Mouse (Mus musculus): ENCODE data around the gene Slc37a1. TPM values are rescaled to one million over a fixed set of nuclear protein-coding genes. Genes with fewer than 3 reads are reported as not detected.

The Slc37a1 gene
- total and polyA plus RNA-seq, 2 experiments = 1.4 to 4.7 TPM

- no peak for DNase-seq (ENCODE audit: extremely low read depth, low read depth, low spot score)
- WGBS = 68% methylated on average over 3 of the region's 3 CpGs
- H3K27ac ChIP-seq (replicated peaks; ENCODE audit: insufficient read depth, low read depth, low read length) = no peak overlapping the region
Measured at GRCm38 (mm10) chr17:31265171-31265572, 21.4 kb upstream of the Slc37a1 start.

GRCm38 (mm10) chr17:31265831-31266230 lies 20.8 kb upstream of the Slc37a1 start:
- no peak overlapping the region for H3K27ac ChIP-seq (replicated peaks; ENCODE audit: insufficient read depth, low read depth, low read length)
- H3K36me3 ChIP-seq (ENCODE audit: control insufficient read depth, insufficient read depth, low read length) = no peaks in the 10 kb centered on the region
- H3K79me2 ChIP-seq (ENCODE audit: control insufficient read depth, insufficient read depth, low read length) = no peaks in the 10 kb centered on the region
- H3K27me3 ChIP-seq (ENCODE audit: control insufficient read depth, insufficient read depth, low read length) = no peaks in the 10 kb centered on the region
- DNase-seq (ENCODE audit: extremely low read depth, low read depth, low spot score) = no peak
- TF ChIP-seq CTCF (IDR thresholded peaks at IDR 0.05; ENCODE audit: low read depth, low read length) = no peak
- 91% methylated on average over 9 of the region's 9 CpGs for WGBS
- peaks cover 7% of the 10 kb centered on the region for H3K4me1 ChIP-seq (ENCODE audit: control insufficient read depth, insufficient read depth, low read length)
- no peak overlapping the region for H3K4me3 ChIP-seq (ENCODE audit: insufficient read depth, low read depth, low read length)
- no peak overlapping the region for H3K9ac ChIP-seq (ENCODE audit: low read depth, low read length)

More at GRCm38 (mm10) chr17:31265171-31265572, 21.4 kb upstream of the Slc37a1 start:
- Histone ChIP-seq H3K4me3 (ENCODE audit: insufficient read depth, low read depth, low read length) (no peak overlapping the region), H3K79me2 (ENCODE audit: control insufficient read depth, insufficient read depth, low read length) (no peaks in the 10 kb centered on the region), H3K27me3 (ENCODE audit: control insufficient read depth, insufficient read depth, low read length) (no peaks in the 10 kb centered on the region), H3K9ac (ENCODE audit: low read depth, low read length) (no peak overlapping the region), H3K36me3 (ENCODE audit: control insufficient read depth, insufficient read depth, low read length) (no peaks in the 10 kb centered on the region), H3K4me1 (ENCODE audit: control insufficient read depth, insufficient read depth, low read length) (peaks cover 10% of the 10 kb centered on the region)
- TF ChIP-seq CTCF (IDR thresholded peaks at IDR 0.05; ENCODE audit: low read depth, low read length) = no peak
- no peak for TF ChIP-seq POLR2A (IDR thresholded peaks at IDR 0.05; ENCODE audit: extremely low read depth, insufficient read depth, low read length)

DNA sequence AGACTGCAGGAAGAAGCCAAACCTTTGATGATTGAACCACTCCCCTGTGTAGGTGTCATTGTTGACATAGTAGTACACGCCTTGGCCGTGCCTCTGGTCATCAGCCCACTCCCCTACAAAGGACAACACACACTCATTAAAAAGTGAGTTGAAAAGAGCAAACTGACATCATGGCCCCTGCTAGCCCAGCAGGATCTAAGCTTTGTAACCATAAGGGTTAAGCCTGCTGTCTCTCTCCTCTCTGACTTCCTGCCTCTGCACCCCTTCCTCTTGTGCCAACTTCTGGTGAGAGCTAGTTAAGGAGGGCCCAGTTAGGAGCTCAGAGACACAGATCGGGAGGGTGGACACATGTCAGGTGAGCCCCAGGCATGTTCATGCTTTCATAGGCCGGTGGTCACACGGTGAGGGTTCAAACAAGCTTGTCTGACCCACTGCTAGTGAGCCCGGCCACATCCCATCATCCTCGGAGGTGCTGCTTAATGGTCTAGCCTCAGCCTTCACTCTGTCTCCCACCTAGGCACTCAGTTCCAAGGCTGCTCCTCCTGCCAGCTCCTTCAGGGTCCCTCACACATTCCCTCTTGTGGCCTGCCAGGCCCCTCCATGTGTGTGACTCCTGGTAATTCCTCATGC lies 20.2 kb upstream of the Slc37a1 start:
- Histone ChIP-seq H3K4me3 (ENCODE audit: insufficient read depth, low read depth, low read length) (no peak overlapping the region), H3K9ac (ENCODE audit: low read depth, low read length) (no peak overlapping the region), H3K36me3 (ENCODE audit: control insufficient read depth, insufficient read depth, low read length) (no peaks in the 10 kb centered on the region), H3K27me3 (ENCODE audit: control insufficient read depth, insufficient read depth, low read length) (no peaks in the 10 kb centered on the region), H3K4me1 (ENCODE audit: control insufficient read depth, insufficient read depth, low read length) (peaks cover 4% of the 10 kb centered on the region), H3K27ac (replicated peaks; ENCODE audit: insufficient read depth, low read depth, low read length) (no peak overlapping the region), H3K79me2 (ENCODE audit: control insufficient read depth, insufficient read depth, low read length) (no peaks in the 10 kb centered on the region)
- TF ChIP-seq CTCF (IDR thresholded peaks at IDR 0.05; ENCODE audit: low read depth, low read length) = no peak
- TF ChIP-seq POLR2A (IDR thresholded peaks at IDR 0.05; ENCODE audit: extremely low read depth, insufficient read depth, low read length) = no peak
- WGBS = 77% methylated on average over 7 of the region's 7 CpGs
- DNase-seq (ENCODE audit: extremely low read depth, low read depth, low spot score) = no peak

GRCm38 (mm10) chr17:31267138-31267537 lies 19.5 kb upstream of the Slc37a1 start:
- no peak overlapping the region for H3K27ac ChIP-seq (replicated peaks; ENCODE audit: insufficient read depth, low read depth, low read length)
- no peak for DNase-seq (ENCODE audit: extremely low read depth, low read depth, low spot score)
- WGBS = 72% methylated on average over 4 of the region's 4 CpGs

DNA sequence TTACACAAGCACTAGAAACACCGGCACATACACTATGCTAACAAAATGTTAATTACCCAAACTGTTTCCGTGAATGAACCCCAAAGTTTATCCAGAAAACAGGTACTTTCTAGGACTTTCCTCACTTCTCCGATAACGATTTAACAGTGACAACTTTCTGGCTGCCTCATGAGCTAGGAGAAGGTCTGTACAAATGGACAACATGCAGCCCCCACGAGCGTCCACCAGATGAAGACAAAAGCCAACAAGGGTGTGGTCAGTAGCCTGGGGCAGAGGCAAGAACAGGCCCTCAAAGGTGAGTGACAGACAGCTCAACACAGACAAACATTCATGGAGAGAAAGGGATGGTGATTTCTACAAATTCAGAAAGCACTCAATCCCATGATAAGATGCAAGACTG lies 19.0 kb upstream of the Slc37a1 start:
- no peak for DNase-seq (ENCODE audit: extremely low read depth, low read depth, low spot score)
- Histone ChIP-seq H3K4me3 (ENCODE audit: insufficient read depth, low read depth, low read length) (no peak overlapping the region), H3K4me1 (ENCODE audit: control insufficient read depth, insufficient read depth, low read length) (no peaks in the 10 kb centered on the region), H3K9ac (ENCODE audit: low read depth, low read length) (no peak overlapping the region), H3K27ac (replicated peaks; ENCODE audit: insufficient read depth, low read depth, low read length) (no peak overlapping the region), H3K36me3 (ENCODE audit: control insufficient read depth, insufficient read depth, low read length) (no peaks in the 10 kb centered on the region), H3K27me3 (ENCODE audit: control insufficient read depth, insufficient read depth, low read length) (no peaks in the 10 kb centered on the region), H3K79me2 (ENCODE audit: control insufficient read depth, insufficient read depth, low read length) (no peaks in the 10 kb centered on the region)
- WGBS = 87% methylated on average over 6 of the region's 6 CpGs
- TF ChIP-seq CTCF (IDR thresholded peaks at IDR 0.05; ENCODE audit: low read depth, low read length) = no peak
- TF ChIP-seq POLR2A (IDR thresholded peaks at IDR 0.05; ENCODE audit: extremely low read depth, insufficient read depth, low read length) = no peak

More at GRCm38 (mm10) chr17:31267138-31267537, 19.5 kb upstream of the Slc37a1 start:
- Histone ChIP-seq H3K9ac (ENCODE audit: low read depth, low read length) (no peak overlapping the region), H3K79me2 (ENCODE audit: control insufficient read depth, insufficient read depth, low read length) (no peaks in the 10 kb centered on the region), H3K4me3 (ENCODE audit: insufficient read depth, low read depth, low read length) (no peak overlapping the region), H3K36me3 (ENCODE audit: control insufficient read depth, insufficient read depth, low read length) (no peaks in the 10 kb centered on the region), H3K4me1 (ENCODE audit: control insufficient read depth, insufficient read depth, low read length) (no peaks in the 10 kb centered on the region), H3K27me3 (ENCODE audit: control insufficient read depth, insufficient read depth, low read length) (no peaks in the 10 kb centered on the region)
- TF ChIP-seq CTCF (IDR thresholded peaks at IDR 0.05; ENCODE audit: low read depth, low read length) (no peak), POLR2A (IDR thresholded peaks at IDR 0.05; ENCODE audit: extremely low read depth, insufficient read depth, low read length) (no peak)

DNA sequence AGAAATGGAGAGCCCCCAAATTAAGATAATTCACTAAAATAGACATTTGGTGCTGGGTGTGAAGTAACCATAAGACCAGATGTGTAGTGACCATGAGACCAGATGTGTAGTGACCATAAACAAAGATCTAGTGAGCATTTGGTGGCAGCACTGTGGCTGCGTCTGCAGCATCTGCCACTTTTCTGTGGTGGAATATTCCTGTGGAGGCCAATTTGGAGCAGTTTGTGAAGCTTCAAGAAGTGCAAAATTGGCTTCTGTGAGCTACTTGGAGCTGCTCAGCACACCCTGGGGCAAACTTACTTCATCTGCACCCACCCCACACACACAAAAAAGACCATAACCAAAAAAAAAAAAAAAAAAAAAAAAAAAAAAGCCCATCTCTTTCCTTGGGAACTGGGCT lies 18.6 kb upstream of the Slc37a1 start:
- no peak overlapping the region for H3K27ac ChIP-seq (replicated peaks; ENCODE audit: insufficient read depth, low read depth, low read length)
- no peaks in the 10 kb centered on the region for H3K27me3 ChIP-seq (ENCODE audit: control insufficient read depth, insufficient read depth, low read length)
- TF ChIP-seq POLR2A (IDR thresholded peaks at IDR 0.05; ENCODE audit: extremely low read depth, insufficient read depth, low read length) = no peak
- TF ChIP-seq CTCF (IDR thresholded peaks at IDR 0.05; ENCODE audit: low read depth, low read length) = no peak
- H3K9ac ChIP-seq (ENCODE audit: low read depth, low read length) = no peak overlapping the region
- no peaks in the 10 kb centered on the region for H3K4me1 ChIP-seq (ENCODE audit: control insufficient read depth, insufficient read depth, low read length)
- H3K79me2 ChIP-seq (ENCODE audit: control insufficient read depth, insufficient read depth, low read length) = no peaks in the 10 kb centered on the region
- no peak overlapping the region for H3K4me3 ChIP-seq (ENCODE audit: insufficient read depth, low read depth, low read length)
- no peak for DNase-seq (ENCODE audit: extremely low read depth, low read depth, low spot score)
- H3K36me3 ChIP-seq (ENCODE audit: control insufficient read depth, insufficient read depth, low read length) = no peaks in the 10 kb centered on the region
- 92% methylated on average over 1 of the region's 1 CpGs for WGBS
